22 mouse cellular contexts compared by ENCODE assay signal in genomic region chr6:121228421-121228820, GRCm38 (mm10). TPM values are rescaled to one million over a fixed set of nuclear protein-coding genes. Genes with fewer than 3 reads are reported as not detected.
DNase-seq lines count a peak whose midpoint lies in the region; ATAC-seq lines count a peak whose summit lies in the region.
"Had no signal": no experiment of that assay in that cellular context is flagged by ENCODE, and none has a peak within 500 bp of the region (broad histone marks: within the 10 kb centered on the region; RNA-seq: fewer than 3 reads in every experiment).

No protein-coding gene starts in this region.

- H3K9me3 ChIP-seq in heart, embryonic 11.5 days (replicated peaks; ENCODE audit: control insufficient read depth, low read length) = no peaks in the 10 kb centered on the region
- H3K9me3 ChIP-seq in hindbrain, embryonic 11.5 days (ENCODE audit: control insufficient read depth, low read length) = no peaks in the 10 kb centered on the region
- H3K9me3 ChIP-seq: embryonic facial prominence, embryonic 12.5 days; forebrain, embryonic 15.5 days; heart, embryonic 10.5 days; heart, embryonic 15.5 days; hindbrain, embryonic 10.5 days; hindbrain, embryonic 15.5 days had no signal

- H3K4me2 ChIP-seq in heart, embryonic 11.5 days = no peak overlapping the region
- H3K4me2 ChIP-seq in hindbrain, embryonic 11.5 days (replicated peaks; ENCODE audit: low read depth, low read length) = no peak overlapping the region
- H3K4me2 ChIP-seq: embryonic facial prominence, embryonic 12.5 days; forebrain, embryonic 15.5 days; heart, embryonic 15.5 days; hindbrain, embryonic 15.5 days had no signal

- no peak overlapping the region for H3K9ac ChIP-seq in heart, embryonic 11.5 days (ENCODE audit: low read depth, low read length)
- no peak overlapping the region for H3K9ac ChIP-seq in hindbrain, embryonic 11.5 days (ENCODE audit: low read depth, low read length)
- H3K9ac ChIP-seq: embryonic facial prominence, embryonic 12.5 days; forebrain, embryonic 15.5 days; heart, embryonic 15.5 days; hindbrain, embryonic 15.5 days had no signal

- 61% methylated on average over 8 of the region's 8 CpGs for WGBS in heart, embryonic 11.5 days (ENCODE audit: insufficient replicate concordance)
- WGBS in hindbrain, embryonic 11.5 days = 77% methylated on average over 8 of the region's 8 CpGs

- no peak overlapping the region for H3K4me3 ChIP-seq in heart, embryonic 11.5 days (ENCODE audit: low read depth, low read length)
- no peak overlapping the region for H3K4me3 ChIP-seq in hindbrain, embryonic 11.5 days (ENCODE audit: low read depth, low read length)
- H3K4me3 ChIP-seq: embryonic facial prominence, embryonic 12.5 days; forebrain, embryonic 15.5 days; heart, embryonic 10.5 days; heart, embryonic 15.5 days; hindbrain, embryonic 10.5 days; hindbrain, embryonic 15.5 days had no signal

- H3K36me3 ChIP-seq in heart, embryonic 11.5 days (ENCODE audit: control insufficient read depth, insufficient read depth, low read length) = no peaks in the 10 kb centered on the region
- no peaks in the 10 kb centered on the region for H3K36me3 ChIP-seq in hindbrain, embryonic 11.5 days (ENCODE audit: control insufficient read depth, insufficient read depth, low read length)
- H3K36me3 ChIP-seq: embryonic facial prominence, embryonic 12.5 days; forebrain, embryonic 15.5 days; heart, embryonic 10.5 days; heart, embryonic 15.5 days; hindbrain, embryonic 10.5 days; hindbrain, embryonic 15.5 days had no signal

- H3K27ac ChIP-seq in heart, embryonic 11.5 days (ENCODE audit: low read depth, low read length) = no peak overlapping the region
- H3K27ac ChIP-seq in hindbrain, embryonic 11.5 days (ENCODE audit: low read depth, low read length) = no peak overlapping the region
- H3K27ac ChIP-seq: embryonic facial prominence, embryonic 12.5 days; forebrain, embryonic 15.5 days; heart, embryonic 10.5 days; heart, embryonic 15.5 days; hindbrain, embryonic 10.5 days; hindbrain, embryonic 15.5 days had no signal

- no peak for ATAC-seq in heart, embryonic 11.5 days (replicated peaks; ENCODE audit: insufficient number of reproducible peaks, low FRiP score, low TSS enrichment)
- no peak for ATAC-seq in hindbrain, embryonic 11.5 days (ENCODE audit: low FRiP score)
- ATAC-seq: forebrain, embryonic 15.5 days had no signal

- H3K27me3 ChIP-seq in heart, embryonic 11.5 days (ENCODE audit: control insufficient read depth, insufficient read depth, low read length) = no peaks in the 10 kb centered on the region
- no peaks in the 10 kb centered on the region for H3K27me3 ChIP-seq in hindbrain, embryonic 11.5 days (ENCODE audit: control insufficient read depth, insufficient read depth, low read length)
- H3K27me3 ChIP-seq: CH12.LX; embryonic facial prominence, embryonic 12.5 days; forebrain, embryonic 15.5 days; heart, embryonic 15.5 days; hindbrain, embryonic 15.5 days had no signal

- no peaks in the 10 kb centered on the region for H3K4me1 ChIP-seq in heart, embryonic 11.5 days (ENCODE audit: control insufficient read depth, insufficient read depth, low read length)
- no peaks in the 10 kb centered on the region for H3K4me1 ChIP-seq in hindbrain, embryonic 11.5 days (replicated peaks; ENCODE audit: control insufficient read depth, insufficient read depth, low read length)
- H3K4me1 ChIP-seq: forebrain, embryonic 15.5 days; hindbrain, embryonic 15.5 days had no signal

- peak; percentile 78 for DNase-seq in heart, adult 11 months
- peak; percentile 29 for DNase-seq in induced T-regulatory cell, adult 2 months (ENCODE audit: low read depth)
- peak; percentile 15 for DNase-seq in naive thymus-derived CD4-positive, alpha-beta T cell, adult 2 months (ENCODE audit: low read depth)
- DNase-seq in yolk sac, embryonic 10.5 days (ENCODE audit: low spot score) = no peak
- DNase-seq in hindbrain, embryonic 11.5 days (ENCODE audit: low spot score) = no peak
- DNase-seq in T-cell, adult 2 months (ENCODE audit: low spot score) = no peak
- DNase-seq: adrenal gland, postnatal 10 days; B cell, adult 2 months; cerebellum, adult 11 months; cerebellum, adult 9-10 months; cerebellum, postnatal 25 days; gastrocnemius, postnatal 36 days; heart, adult 18-20 months; heart, postnatal 14 days had no signal

RNA-seq across cellular contexts. Expression of gene Usp18, which starts 17.3 kb away (rescaled TPM):
- polyA plus RNA-seq in heart, embryonic 11.5 days (2014; fragmentation: Nextera tagmentation; extraction: Ambion mirVana) = 0.67 and 0.99 TPM in 2 replicates
- 1.2 and 1.3 TPM in 2 replicates for polyA plus RNA-seq in hindbrain, embryonic 11.5 days (2014; fragmentation: Nextera tagmentation; extraction: Ambion mirVana)

RNA-seq across cellular contexts. Expression of gene Tuba8, which starts 17.9 kb away (rescaled TPM):
- polyA plus RNA-seq in heart, embryonic 11.5 days (2014; fragmentation: Nextera tagmentation; extraction: Ambion mirVana) = 0.59 and 1.0 TPM in 2 replicates
- 0.54 and 0.60 TPM in 2 replicates for polyA plus RNA-seq in hindbrain, embryonic 11.5 days (2014; fragmentation: Nextera tagmentation; extraction: Ambion mirVana)

RNA-seq across cellular contexts. Expression of gene Pex26, which starts 45.0 kb away (rescaled TPM):
- polyA plus RNA-seq in heart, embryonic 11.5 days (2014; fragmentation: Nextera tagmentation; extraction: Ambion mirVana) = 3.8 and 4.1 TPM in 2 replicates
- polyA plus RNA-seq in hindbrain, embryonic 11.5 days (2014; fragmentation: Nextera tagmentation; extraction: Ambion mirVana) = 5.7 and 6.4 TPM in 2 replicates

Comparison
In these comparisons a context has a peak if more than half of its experiments do, and no peak if none do; other contexts are left out.
1. DNase-seq: peak in heart, adult 11 months (single experiment), induced T-regulatory cell, adult 2 months (single experiment) and naive thymus-derived CD4-positive, alpha-beta T cell, adult 2 months (single experiment); none in yolk sac, embryonic 10.5 days (single experiment), hindbrain, embryonic 11.5 days (single experiment) and T-cell, adult 2 months (single experiment).